Mouse (Mus musculus) thymus, adult 2 months (tissue): ENCODE results near the gene Taok1. TPM values are rescaled to one million over a fixed set of nuclear protein-coding genes. Genes with fewer than 3 reads are reported as not detected.

Experiments used
- DNase-seq: peaks from one replicate; pipeline ENCODE4 v3.0.0; 2021
- H3K27ac ChIP-seq: fragments of 200-500 bp; 2 replicates; pipeline ENCODE4 v1.5.1; 2012; ENCODE audit warnings: low read length, control low read depth; ENCODE audit not compliant: control insufficient read depth, insufficient read depth
- H3K27me3 ChIP-seq: fragments of 200-500 bp; 2 replicates; pipeline ENCODE4 v1.6.1; 2012; ENCODE audit warnings: mild to moderate bottlenecking, low read length, moderate library complexity, mixed read lengths; ENCODE audit not compliant: control insufficient read depth, insufficient read depth
- H3K36me3 ChIP-seq: fragments of 200-500 bp; 2 replicates; pipeline ENCODE4 v1.6.1; 2012; ENCODE audit warnings: mild to moderate bottlenecking, low read length, moderate library complexity; ENCODE audit not compliant: control insufficient read depth, insufficient read depth
- H3K4me1 ChIP-seq: fragments of 200-500 bp; replicated peaks from 2 replicates; pipeline ENCODE4 v1.6.1; 2012; ENCODE audit warnings: low read length; ENCODE audit not compliant: control insufficient read depth, insufficient read depth
- H3K4me3 ChIP-seq: fragments of 200-500 bp; 2 replicates; pipeline ENCODE4 v1.5.1; 2012; ENCODE audit warnings: mild to moderate bottlenecking, low read length, control low read depth, moderate library complexity; ENCODE audit not compliant: control insufficient read depth, insufficient read depth
- CTCF ChIP-seq: fragments of 200-500 bp; IDR thresholded peaks from 2 replicates; pipeline ENCODE4 v1.5.1; 2012; ENCODE audit warnings: mild to moderate bottlenecking, control low read depth, low read length, moderate library complexity, borderline replicate concordance; ENCODE audit not compliant: control insufficient read depth, poor library complexity, insufficient read depth; ENCODE audit errors: extremely low read depth
- POLR2A ChIP-seq: fragments of 200-500 bp; IDR thresholded peaks from 2 replicates; pipeline ENCODE4 v1.6.1; 2012; ENCODE audit warnings: mild to moderate bottlenecking, low read length, control low read depth, moderate library complexity; ENCODE audit not compliant: control insufficient read depth, poor library complexity, insufficient read depth; ENCODE audit errors: extremely low read depth
- WGBS: fragments of 180-500 bp; shearing (Covaris S2); methylation state at CpG from one replicate; pipeline ENCODE4 v1.1.7; 2018; 5-methylcytosine and 5-hydroxymethylcytosine counted together
- polyA plus RNA-seq: library from polyadenylated mRNA; depleted of rRNA; stranded (reverse); fragments of >200 nt; gene quantifications from 2 replicates; pipeline ENCODE4 v1.2.3, GENCODE M21; 2012

The Taok1 gene
- polyA plus RNA-seq, 1 experiment, result 7.5 TPM

DNA sequence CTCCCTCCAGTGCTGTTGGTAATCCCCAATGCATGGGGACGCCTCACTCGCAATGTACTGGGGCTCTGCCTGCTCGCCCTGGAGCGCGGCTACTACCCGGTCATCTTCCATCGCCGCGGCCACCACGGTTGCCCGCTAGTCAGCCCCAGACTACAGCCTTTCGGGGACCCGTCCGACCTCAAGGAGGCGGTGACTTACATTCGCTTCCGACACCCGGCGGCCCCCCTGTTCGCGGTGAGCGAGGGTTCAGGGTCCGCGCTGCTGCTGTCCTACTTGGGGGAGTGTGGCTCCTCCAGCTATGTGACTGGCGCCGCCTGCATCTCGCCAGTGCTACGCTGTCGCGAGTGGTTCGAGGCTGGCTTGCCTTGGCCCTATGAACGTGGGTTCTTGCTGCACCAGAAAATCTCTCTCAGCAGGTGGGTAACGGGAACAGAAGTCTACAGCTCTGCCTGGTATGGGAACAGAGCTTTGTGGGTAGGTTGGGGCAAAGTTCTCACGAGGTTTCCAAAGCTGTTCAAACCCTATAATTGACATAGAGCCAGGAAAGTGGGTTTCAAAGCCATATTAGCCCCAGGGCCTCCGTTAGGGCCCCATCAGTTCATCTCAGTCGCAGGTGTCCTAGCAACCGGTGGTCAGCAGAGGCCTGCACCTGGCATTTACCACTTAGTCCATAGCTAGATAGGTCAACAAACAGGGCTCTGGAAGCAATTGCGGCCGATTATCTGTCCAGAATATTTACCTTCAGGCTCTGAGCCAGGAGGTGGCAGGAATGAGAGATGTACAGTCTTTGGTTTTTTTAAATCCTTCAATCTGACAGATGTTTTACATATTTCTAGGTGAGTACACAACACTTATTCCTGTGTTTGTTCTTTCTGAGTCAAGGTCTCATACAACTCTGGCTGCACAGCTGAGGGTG lies 91.7 kb downstream of the Taok1 start, which contains the start of gene Trp53i13:
Gene Trp53i13 (minus strand): TSS at position 344 of the 916 bp plus-strand sequence.
- DNase-seq, result no peak
- Histone ChIP-seq H3K36me3 (no peaks in the 10 kb centered on the region), H3K27ac (no peak within 1 kb of the TSS), H3K4me1 (peaks cover 68% of the 10 kb centered on the region), H3K27me3 (no peaks in the 10 kb centered on the region), H3K4me3 (peak within 1 kb of the TSS; percentile 50)
- no peak for TF ChIP-seq CTCF
- WGBS, result 6% methylated on average over 39 of the region's 39 CpGs

DNA sequence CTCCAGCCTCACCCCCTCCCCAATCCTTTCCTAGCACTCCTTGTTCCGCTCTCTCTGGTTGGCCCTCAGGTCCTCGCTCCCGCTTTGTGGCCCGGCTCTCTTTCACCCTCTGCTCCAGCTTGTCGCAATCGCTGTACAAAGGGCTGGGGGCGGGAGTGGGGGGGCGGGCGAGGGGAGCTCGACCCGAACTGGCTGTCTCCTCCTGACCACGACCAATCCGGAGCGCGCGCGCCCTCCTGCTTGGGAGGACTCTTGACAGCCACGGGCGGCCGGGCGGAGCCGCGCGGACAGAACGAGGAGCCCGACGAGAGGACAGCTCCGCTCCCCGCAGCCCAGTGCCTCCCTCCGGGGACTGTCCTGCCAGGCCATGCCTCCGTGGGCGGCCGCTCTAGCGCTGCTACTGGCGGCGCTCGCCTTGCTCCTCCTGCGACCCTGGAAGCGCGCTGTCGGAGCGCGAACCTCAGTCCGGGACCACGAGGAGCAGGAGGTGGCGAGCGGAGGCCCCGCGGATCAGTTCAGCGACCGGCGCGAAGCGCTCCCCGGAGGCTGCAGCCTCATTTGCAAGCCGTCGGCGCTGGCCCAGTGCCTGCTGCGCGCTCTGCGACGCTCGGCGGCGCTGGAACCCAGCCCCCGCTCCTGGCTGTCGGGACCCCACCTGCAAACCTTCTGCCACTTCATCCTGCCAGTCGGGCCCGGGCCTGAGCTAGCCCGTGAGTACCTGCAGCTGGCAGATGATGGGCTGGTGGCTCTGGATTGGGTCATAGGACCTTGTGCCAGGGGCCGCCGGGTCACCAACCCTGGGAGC lies 92.6 kb downstream of the Taok1 start, which contains the start of gene Abhd15:
Gene Abhd15 (plus strand): TSS at position 290 of the 805 bp plus-strand sequence.
- peak within 1 kb of the TSS; percentile 50 for H3K4me3 ChIP-seq
- H3K27me3 ChIP-seq, result no peaks in the 10 kb centered on the region
- DNase-seq, result peak; percentile 65
- no peak within 1 kb of the TSS for H3K27ac ChIP-seq
- peaks cover 60% of the 10 kb centered on the region for H3K4me1 ChIP-seq
- TF ChIP-seq POLR2A (no peak; the same call in 1 of the 2 replicates), CTCF (0 out of 2 replicates have a peak, but pooled peaks have one; percentile 1)
- under 1% methylated on average over 72 of the region's 72 CpGs for WGBS
- H3K36me3 ChIP-seq, result no peaks in the 10 kb centered on the region

GRCm38 (mm10) chr11:77514281-77514831 lies 93.3 kb downstream of the Taok1 start:
- Histone ChIP-seq H3K27ac (no peak overlapping the region), H3K27me3 (no peaks in the 10 kb centered on the region), H3K36me3 (no peaks in the 10 kb centered on the region), H3K4me3 (peak overlapping the region; percentile 50), H3K4me1 (peaks cover 55% of the 10 kb centered on the region)
- WGBS, result 13% methylated on average over 19 of the region's 19 CpGs
- TF ChIP-seq POLR2A (no peak), CTCF (no peak)
- DNase-seq, result peak; percentile 37

- no peak overlapping the region for H3K27ac ChIP-seq
- TF ChIP-seq CTCF, result no peak
- H3K27me3 ChIP-seq, result no peaks in the 10 kb centered on the region
- H3K36me3 ChIP-seq, result no peaks in the 10 kb centered on the region
- peak; percentile 15 for DNase-seq
- 14% methylated on average over 10 of the region's 10 CpGs for WGBS
- peaks cover 51% of the 10 kb centered on the region for H3K4me1 ChIP-seq
- peak overlapping the region; percentile 66 for H3K4me3 ChIP-seq
Measured at GRCm38 (mm10) chr11:77513811-77514170, 93.8 kb downstream of the Taok1 start.

- H3K27ac ChIP-seq, result no peak overlapping the region
- H3K36me3 ChIP-seq, result no peaks in the 10 kb centered on the region
- peaks cover 50% of the 10 kb centered on the region for H3K4me1 ChIP-seq
- DNase-seq, result peak; percentile 87
- H3K27me3 ChIP-seq, result no peaks in the 10 kb centered on the region
- TF ChIP-seq CTCF (peak; percentile 11; the same call in 1 of the 2 replicates), POLR2A (peak; percentile 77)
- peak overlapping the region; percentile 66 for H3K4me3 ChIP-seq
- WGBS, result under 1% methylated on average over 76 of the region's 84 CpGs
Measured at GRCm38 (mm10) chr11:77512891-77513810, 94.5 kb downstream of the Taok1 start.

- Histone ChIP-seq H3K27me3 (no peaks in the 10 kb centered on the region), H3K27ac (no peak overlapping the region), H3K36me3 (peaks cover 6% of the 10 kb centered on the region; the same call in 1 of the 2 replicates), H3K4me1 (peaks cover 33% of the 10 kb centered on the region), H3K4me3 (no peak overlapping the region)
- no peak for DNase-seq
- TF ChIP-seq POLR2A (no peak), CTCF (no peak)
- 82% methylated on average over 5 of the region's 5 CpGs for WGBS
Measured at GRCm38 (mm10) chr11:77511336-77511735, 96.3 kb downstream of the Taok1 start.
